ENCODE assay signal across 9 mouse cellular contexts in the genomic region with DNA sequence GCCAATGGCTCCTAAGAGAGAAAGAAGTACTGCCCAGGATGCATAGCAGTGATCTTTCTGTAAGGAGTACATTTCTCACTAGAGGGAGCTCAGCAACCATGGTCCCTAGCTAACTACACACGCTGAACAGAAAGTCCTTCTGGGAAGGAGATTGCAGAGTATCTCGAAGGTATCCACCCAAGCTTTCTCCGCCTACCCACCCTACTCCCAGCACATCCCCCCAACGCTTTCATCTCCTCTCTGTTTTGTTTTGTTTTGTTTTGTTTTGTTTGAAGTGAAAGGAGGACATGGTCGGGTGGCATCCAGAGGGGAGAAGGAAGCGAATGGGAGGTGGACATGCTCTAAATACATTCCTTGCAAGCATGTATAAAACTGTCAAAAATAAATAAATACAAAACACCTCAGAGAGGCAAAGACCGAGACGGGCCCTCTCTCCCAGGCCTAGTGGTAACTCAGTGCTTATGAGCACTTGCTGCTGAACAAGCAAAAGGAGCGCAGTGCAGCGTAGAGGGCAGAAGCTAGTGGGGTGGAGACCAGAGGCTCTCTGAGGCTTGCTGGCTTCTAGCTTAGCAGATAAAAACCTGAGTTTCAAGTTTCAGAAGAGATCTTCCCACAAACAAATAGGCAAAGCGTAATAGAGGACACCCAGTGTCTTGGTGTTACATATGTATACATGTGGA.
DNase-seq lines count a peak whose midpoint lies in the region; ATAC-seq and TF ChIP-seq lines count a peak whose summit lies in the region.
"Had no signal": no experiment of that assay in that cellular context is flagged by ENCODE, and none has a peak within 500 bp of the region (broad histone marks: within the 10 kb centered on the region; RNA-seq: fewer than 3 reads in every experiment).

No protein-coding gene starts in this region.

- no peaks in the 10 kb centered on the region for H3K4me1 ChIP-seq in midbrain, embryonic 16.5 days (ENCODE audit: control insufficient read depth, insufficient read depth, low read length)
- no peaks in the 10 kb centered on the region for H3K4me1 ChIP-seq in thymus, adult 2 months (replicated peaks; ENCODE audit: control insufficient read depth, insufficient read depth, low read length)
- H3K4me1 ChIP-seq: neural tube, embryonic 13.5 days had no signal

- DNase-seq in adrenal gland, adult (ENCODE audit: inconsistent age in 2 of 2, low spot score in 1 of 2): peak; percentile 14 to 48
- no peak for DNase-seq in adrenal gland, postnatal 14 days
- DNase-seq in left cerebral cortex, adult 11 months (ENCODE audit: low spot score): peak; percentile 33
- DNase-seq in left cerebral cortex, adult 8-10 months (ENCODE audit: low spot score in 2 of 2): no peak
- DNase-seq in gastrocnemius, postnatal 14 days: no peak
- no peak for DNase-seq in thymus, adult 2 months

- H3K4me3 ChIP-seq in midbrain, embryonic 16.5 days (ENCODE audit: low read depth, low read length): peak overlapping the region; percentile 13; the same call in 1 of the 2 replicates
- H3K4me3 ChIP-seq in thymus, adult 2 months (ENCODE audit: control insufficient read depth, insufficient read depth, low read length): no peak overlapping the region
- H3K4me3 ChIP-seq: neural tube, embryonic 13.5 days had no signal

- intact Hi-C loops in gastrocnemius, postnatal 14 days (cut with DNase I; ENCODE audit: low total_unique reads): no loop called here

- no peak overlapping the region for H3K9ac ChIP-seq in midbrain, embryonic 16.5 days (ENCODE audit: low read depth, low read length)
- H3K9ac ChIP-seq: neural tube, embryonic 13.5 days had no signal

- H3K27me3 ChIP-seq in midbrain, embryonic 16.5 days (ENCODE audit: control insufficient read depth, insufficient read depth, low read depth, low read length): no peaks in the 10 kb centered on the region
- H3K27me3 ChIP-seq in thymus, adult 2 months (ENCODE audit: control insufficient read depth, insufficient read depth, low read length): no peaks in the 10 kb centered on the region
- H3K27me3 ChIP-seq: neural tube, embryonic 13.5 days had no signal

- H3K9me3 ChIP-seq in midbrain, embryonic 16.5 days (replicated peaks; ENCODE audit: control insufficient read depth, low read length, poor library complexity, severe bottlenecking): no peaks in the 10 kb centered on the region
- H3K9me3 ChIP-seq: neural tube, embryonic 13.5 days had no signal

- peak overlapping the region; percentile 44 for H3K4me2 ChIP-seq in midbrain, embryonic 16.5 days (ENCODE audit: low read length)
- H3K4me2 ChIP-seq: neural tube, embryonic 13.5 days had no signal

- WGBS in midbrain, embryonic 16.5 days: 59% methylated on average over 11 of the region's 11 CpGs
- WGBS in thymus, adult 2 months: 54% methylated on average over 11 of the region's 11 CpGs

- peak; percentile 48 to 80; a peak in 3 of 4 replicates for ATAC-seq in hematopoietic stem cell, adult 5-6 weeks (replicated peaks in 1 of 2; ENCODE audit: insufficient read depth in 1 of 2, low FRiP score in 2 of 2, low TSS enrichment in 1 of 2, low read depth in 1 of 2, poor library complexity in 2 of 2, severe bottlenecking in 2 of 2)
- ATAC-seq in midbrain, embryonic 16.5 days: peak; percentile 54; the same call in 1 of the 2 replicates

- TF ChIP-seq POLR2A in thymus, adult 2 months (IDR thresholded peaks at IDR 0.05; ENCODE audit: control insufficient read depth, extremely low read depth, insufficient read depth, low read length, poor library complexity): no peak

- no peak for TF ChIP-seq CTCF in thymus, adult 2 months (IDR thresholded peaks at IDR 0.05; ENCODE audit: borderline replicate concordance, control insufficient read depth, extremely low read depth, insufficient read depth, low read length, poor library complexity)

- H3K36me3 ChIP-seq in midbrain, embryonic 16.5 days (ENCODE audit: control insufficient read depth, insufficient read depth, low read length): no peaks in the 10 kb centered on the region
- no peaks in the 10 kb centered on the region for H3K36me3 ChIP-seq in thymus, adult 2 months (ENCODE audit: control insufficient read depth, insufficient read depth, low read length)
- H3K36me3 ChIP-seq: neural tube, embryonic 13.5 days had no signal

- H3K27ac ChIP-seq in midbrain, embryonic 16.5 days (ENCODE audit: low read length): no peak overlapping the region
- H3K27ac ChIP-seq in thymus, adult 2 months (ENCODE audit: control insufficient read depth, insufficient read depth, low read length): no peak overlapping the region
- H3K27ac ChIP-seq: neural tube, embryonic 13.5 days had no signal

Comparison
In these comparisons a context has a peak if more than half of its experiments do, and no peak if none do; other contexts are left out.
1. DNase-seq: peak in adrenal gland, adult (2 of 2) and left cerebral cortex, adult 11 months (single experiment); none in adrenal gland, postnatal 14 days (single experiment), left cerebral cortex, adult 8-10 months (0 of 2), gastrocnemius, postnatal 14 days (single experiment) and thymus, adult 2 months (single experiment).